Mouse (Mus musculus) right cerebral cortex, postnatal 10 days (tissue): ENCODE data around the gene Tmeff1.

Experiments
- DNase-seq, 2 experiments: peaks; one replicate each; pipeline ENCODE4 v3.0.0; 2021; ENCODE audit warnings: low spot score in 2 of 2

Gene Tmeff1

DNA sequence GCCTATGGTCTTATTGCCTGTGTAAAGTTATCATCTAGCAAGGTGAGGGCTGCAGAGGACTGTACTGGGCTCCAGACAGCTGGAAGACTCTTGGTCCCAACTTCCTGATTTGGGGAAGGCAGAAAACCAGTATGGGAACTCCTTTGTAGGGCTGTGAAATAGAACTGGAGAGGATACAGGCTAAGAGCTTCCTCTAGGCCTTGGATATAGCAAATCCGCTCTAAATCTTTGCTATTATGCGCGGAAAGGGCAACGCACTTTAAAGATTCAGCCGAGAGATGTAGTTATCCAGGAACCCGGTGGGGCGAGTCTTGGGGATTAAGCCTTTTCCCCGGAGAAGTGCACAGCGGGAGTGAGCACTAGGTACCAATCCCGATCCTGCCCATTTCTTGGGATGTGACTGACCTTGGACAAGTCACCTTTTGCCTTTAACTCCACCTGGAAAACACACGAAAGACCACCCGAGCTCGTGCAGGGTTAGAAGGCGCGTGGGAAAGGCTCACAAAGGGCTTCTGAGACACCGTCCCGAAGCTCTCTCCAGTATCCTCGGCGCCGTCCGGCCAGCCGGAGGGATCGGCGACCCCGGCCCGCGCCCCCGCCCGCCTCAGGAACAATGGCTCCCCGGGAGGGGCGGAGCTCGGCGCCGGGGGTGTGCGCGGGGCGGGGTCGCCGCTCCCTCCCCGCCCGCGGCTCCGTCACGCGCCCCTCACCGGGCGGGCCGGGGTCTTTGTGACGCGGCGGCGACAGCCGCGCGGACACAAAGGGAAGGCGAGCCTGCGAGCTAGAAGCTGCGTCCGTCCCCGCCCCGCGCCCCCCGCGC is at the start of gene Tmeff1:
Gene Tmeff1 (plus strand): TSS at position 754 of the 820 bp plus-strand sequence.
- peak in 1 of 2 experiments; percentile 75 for DNase-seq

- no peak for DNase-seq
These were observed 48.7 kb upstream of the Tmeff1 start for GRCm38 (mm10) chr4:48536275-48536674.

DNA sequence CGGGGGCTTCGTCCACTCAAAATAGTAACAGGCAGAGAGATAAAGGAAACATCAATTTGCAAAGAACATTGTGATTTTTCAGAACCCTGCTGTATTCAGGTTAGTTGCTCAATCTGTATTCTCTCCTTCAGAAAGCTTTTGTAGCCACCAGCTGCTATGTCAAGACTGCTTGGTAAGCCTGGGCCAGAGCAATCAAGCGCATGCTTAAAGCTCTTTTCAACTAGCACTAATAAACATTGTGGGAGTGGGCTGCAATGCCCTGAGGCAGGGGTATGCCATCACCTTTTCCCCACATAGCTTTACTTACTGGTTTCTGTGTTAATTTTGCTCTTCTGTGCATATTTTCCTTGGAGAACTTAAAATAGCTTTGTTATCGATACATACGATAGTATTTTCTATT is 48.0 kb upstream of the Tmeff1 start:
- DNase-seq: no peak

DNA sequence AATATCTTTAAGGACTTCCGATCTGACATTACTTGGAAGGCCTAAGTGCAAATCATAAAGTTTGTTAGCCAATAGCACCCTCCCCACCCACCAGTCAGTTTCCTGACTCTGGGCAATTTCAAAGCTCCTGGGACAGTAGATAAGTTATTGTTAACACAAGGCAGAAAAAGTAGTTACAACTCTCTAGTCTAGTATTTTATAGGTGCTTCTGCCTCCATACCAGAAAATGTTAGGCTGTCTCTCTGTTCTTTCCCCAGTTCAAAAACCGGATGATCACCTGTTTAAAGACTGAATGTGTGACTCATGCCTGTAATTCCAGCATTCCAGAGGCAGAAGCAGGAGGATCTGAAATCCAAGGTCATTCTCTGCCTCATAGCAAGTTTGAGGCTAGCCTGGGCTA is 46.4 kb upstream of the Tmeff1 start:
- no peak for DNase-seq

- peak; percentile 61 to 68 for DNase-seq
These were observed 45.0 kb upstream of the Tmeff1 start, which contains the start of gene Msantd3 for GRCm38 (mm10) chr4:48539841-48540575. Gene Msantd3, plus strand, starts transcription at chr4:48539935.

DNA sequence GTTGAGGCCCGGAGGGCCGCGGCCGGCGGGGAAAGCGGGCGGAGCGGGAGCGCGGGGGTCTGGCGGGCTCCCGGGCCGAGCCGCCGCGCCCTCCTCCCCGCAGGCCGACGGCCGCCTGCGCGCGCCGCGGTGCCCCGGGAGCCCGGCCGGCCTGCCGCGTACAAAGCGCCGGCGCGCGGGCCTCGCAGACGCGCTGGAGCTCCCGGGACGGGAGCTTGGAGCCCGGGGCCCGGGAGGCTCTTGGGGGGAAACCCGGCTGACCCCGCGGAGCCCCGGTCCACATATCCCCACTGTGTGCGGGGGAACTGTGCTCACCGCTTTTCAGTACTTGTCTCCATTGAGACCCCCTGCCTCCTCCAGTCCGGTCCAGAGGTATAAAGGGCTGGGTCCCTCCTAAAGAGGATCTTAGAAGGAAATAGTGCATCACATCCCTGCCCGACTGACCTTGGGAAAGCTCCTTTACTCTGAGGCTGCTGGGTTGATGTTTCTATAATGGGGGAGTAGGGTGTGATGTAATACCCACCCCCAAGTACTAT is 44.3 kb upstream of the Tmeff1 start:
- peak in 1 of 2 experiments; percentile 34 for DNase-seq

DNA sequence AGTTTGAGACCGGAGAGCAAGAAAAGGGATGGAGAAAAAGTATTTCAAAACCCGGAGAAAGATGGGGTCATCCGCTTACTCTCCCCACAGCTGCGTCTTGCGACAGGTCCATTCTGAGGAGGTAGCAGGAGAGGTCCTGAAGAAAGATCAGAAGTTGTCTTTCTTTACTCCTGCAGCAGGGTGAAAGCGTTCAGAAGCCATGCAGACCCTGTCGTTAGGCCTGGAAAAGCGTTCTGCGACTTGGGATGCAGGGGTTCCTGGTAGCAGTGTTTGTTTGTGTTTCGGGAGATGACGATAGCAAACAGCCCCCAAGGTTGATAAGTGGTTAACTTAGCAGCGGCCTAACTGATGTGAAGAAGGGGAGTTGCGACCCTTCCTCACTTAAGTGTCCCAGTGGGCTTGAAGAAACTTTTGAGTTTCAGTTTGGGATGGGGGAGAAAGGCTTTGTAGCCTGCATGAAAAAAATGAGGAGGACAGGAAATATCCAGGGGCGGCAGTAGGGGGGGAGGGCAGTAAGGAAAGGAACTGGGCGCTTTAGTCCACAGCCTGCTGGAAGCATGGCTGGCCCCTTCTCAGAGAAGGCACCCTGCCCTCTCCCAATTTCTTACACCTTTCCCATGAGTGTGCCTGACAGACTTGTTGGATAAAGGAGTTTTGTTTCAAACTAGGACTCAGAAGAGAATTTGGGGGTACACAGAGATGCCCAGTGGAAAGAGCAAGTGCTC is 43.3 kb upstream of the Tmeff1 start:
- peak in 1 of 2 experiments; percentile 17 for DNase-seq

GRCm38 (mm10) chr4:48542351-48542750 is 42.6 kb upstream of the Tmeff1 start:
- DNase-seq: no peak

DNA sequence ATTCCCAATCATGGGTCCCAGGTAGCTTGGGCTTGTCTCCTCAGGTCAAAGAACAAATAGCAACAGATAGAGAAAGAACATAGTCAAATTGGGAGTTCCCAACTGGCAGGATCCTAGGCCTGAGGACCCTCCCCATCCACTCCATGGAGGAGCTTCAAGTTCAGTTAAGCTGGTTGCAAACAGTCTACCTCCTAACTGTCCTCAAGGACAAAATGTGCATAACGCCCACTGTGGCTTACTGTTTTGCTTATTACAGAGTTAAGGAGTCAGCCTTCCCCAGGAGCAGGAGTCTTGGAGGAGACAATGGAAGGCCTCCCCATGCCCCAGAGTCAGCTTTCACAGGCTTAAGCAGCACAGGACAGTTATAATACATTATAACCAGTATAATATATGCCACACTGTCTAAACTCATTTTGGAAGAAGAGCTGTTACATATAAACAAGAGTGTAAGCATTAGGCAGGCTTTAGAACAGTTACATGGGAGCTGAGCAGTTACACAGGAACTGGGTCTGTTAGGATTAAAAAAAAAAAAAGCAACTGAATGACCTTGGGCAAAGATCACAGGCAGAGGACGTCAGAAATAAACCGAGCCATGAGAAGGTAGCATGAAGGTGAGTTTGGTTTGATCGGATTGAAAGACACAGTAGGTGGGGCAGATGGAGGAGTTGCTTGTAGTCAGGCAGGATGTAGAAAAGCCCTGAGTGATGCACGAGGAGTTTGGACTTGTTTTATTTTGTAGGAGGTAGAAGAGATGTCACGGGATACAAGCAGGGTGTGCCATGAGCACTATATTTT is 41.7 kb upstream of the Tmeff1 start:
- no peak for DNase-seq

GRCm38 (mm10) chr4:48544141-48544540 is 40.8 kb upstream of the Tmeff1 start:
- peak in 1 of 2 experiments; percentile 11 for DNase-seq

- no peak for DNase-seq
These were observed 39.0 kb upstream of the Tmeff1 start for GRCm38 (mm10) chr4:48545966-48546365.

DNA sequence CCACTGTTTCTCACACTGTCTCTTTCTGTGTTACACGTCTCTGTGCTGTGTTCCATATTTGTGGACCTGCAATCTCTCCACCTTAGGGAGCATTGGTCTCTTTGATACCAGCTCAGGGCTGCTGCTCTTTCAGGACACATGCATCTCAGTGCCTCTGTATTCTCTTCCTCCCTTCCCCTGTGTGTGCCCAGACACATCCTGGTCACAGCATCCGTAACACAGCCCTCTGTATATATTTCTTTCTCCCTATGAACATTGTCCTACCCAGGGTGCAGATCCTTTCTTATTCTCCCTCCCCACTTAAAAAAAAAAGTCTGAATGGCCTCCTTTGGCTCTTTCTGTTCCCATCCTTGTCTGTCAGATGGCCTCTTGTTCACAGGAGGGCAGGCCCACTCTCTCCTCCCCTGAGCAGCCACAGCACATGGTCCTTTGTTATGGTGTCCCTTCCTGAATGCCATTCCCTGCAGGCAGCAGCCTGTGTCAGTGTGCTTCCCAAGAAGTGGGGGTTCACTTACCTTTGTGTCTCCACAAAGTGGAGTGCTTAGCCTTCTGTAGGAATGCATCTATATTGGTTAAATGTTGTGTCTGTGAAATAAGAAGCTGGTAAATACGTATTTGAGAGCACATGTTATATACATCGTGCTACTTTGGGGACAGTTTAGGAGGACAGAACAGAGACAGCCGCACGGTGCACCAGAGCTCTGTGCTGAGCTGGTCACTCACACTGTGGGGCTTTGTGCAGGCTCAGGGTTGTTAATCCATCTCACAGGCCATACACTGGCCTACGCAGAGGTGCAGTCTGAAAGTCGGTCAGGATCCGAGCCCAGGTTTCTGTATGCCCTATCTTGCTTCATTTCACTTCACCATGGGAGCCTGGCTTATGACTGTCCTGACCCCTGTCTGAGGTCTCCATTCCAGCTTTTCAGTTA is 38.1 kb upstream of the Tmeff1 start:
- no peak for DNase-seq

DNA sequence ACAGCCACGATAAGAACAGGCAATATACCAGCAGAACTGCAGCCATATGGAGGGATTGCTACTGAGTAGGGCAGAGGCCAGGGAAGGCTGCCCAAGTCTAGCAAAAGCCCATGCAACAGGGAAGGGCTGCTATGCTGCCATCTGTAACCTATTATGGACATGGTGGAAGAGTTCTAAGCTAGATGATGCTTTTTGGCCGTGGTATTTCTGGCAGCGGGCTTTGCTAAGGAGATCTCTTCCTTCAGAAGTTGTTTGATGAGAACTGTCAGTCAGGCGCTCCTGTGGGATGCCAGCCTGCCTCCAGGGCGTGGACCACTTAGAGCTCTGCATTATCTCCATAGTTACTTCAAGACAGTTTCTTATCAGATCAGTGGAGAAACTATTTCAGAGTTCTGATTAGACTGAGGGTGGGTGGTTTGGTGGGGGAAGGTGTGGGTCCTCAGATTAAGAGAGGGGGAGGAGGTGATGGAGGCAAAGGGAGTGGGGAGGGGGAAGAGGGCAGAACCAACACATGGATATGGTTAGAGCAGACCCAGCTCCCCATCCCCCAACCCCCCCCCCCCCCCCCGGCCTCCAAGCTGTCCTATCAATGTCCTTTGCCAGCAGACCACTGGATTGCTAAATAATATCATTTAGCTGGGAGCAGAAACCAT is 36.5 kb upstream of the Tmeff1 start:
- DNase-seq: no peak

DNA sequence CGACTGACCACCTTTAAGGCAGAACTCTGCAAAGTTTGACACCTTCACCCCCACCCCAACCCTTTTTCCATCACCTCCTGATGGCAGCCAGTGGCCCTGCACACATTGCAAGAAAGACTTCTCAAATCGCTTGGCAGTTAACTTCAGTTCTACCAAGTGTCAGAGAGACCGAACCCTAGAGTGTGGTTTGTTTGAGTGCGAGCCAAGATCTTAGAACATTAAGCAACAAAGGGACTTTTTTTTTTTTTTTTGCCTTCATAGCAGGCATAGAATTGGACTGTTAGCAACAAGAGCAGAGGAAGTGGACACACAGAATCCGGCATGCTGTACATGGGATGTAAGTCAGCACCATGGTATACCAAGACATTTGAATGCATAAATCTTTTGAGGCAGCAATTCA is 35.3 kb upstream of the Tmeff1 start:
- no peak for DNase-seq

GRCm38 (mm10) chr4:48552486-48553064 is 32.4 kb upstream of the Tmeff1 start:
- DNase-seq: peak; percentile 47 to 54

GRCm38 (mm10) chr4:48554132-48554531 is 30.8 kb upstream of the Tmeff1 start:
- no peak for DNase-seq

DNA sequence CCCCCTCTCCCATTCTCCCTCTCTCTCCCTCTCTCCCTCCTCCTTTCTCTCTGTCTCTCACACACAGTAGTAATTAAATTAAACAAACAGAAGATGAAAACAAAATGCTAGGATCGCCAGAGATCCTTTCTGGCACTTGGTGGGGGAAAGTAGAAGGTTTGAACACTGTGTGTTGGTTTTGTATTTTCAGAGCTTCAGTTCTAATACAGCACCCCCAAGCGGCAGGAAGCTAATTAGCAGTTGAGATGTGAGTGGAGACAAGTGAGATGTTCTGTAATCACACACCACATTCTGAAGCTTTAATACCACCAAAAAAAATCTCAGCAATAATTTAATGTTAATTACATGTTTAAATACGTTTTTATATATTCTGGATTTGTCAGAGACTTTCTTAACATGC is 29.2 kb upstream of the Tmeff1 start:
- DNase-seq: peak in 1 of 2 experiments; percentile 65

- no peak for DNase-seq
These were observed 25.3 kb upstream of the Tmeff1 start for GRCm38 (mm10) chr4:48559652-48560051.

DNA sequence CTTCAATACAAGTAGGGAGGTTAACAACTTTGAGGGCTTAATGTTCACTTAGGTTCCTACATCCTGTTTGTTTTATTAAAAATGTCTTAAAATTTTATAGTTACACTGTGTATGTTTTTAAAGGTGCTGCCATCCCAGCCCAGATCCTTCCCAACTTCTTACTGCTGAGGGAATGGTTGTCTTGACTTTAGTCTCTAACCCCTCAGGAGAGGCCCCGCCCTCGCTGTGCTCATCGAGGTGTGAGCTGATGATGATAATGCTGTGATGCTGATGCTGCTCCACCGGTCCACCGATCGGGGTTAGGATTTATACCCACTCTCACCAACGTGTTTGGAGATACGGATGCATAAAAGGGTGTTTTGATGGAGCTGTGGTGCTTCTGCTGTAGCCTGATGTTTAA is 23.1 kb upstream of the Tmeff1 start:
- no peak for DNase-seq
